Mouse (Mus musculus): Measurements from ENCODE around the gene P3h4. TPM values are rescaled to one million over a fixed set of nuclear protein-coding genes. Genes with fewer than 3 reads are reported as not detected.

Gene P3h4
- polyA plus RNA-seq, 1 experiment from 2014 or later = 17.8 TPM

- H3K4me3 ChIP-seq (ENCODE audit: low read depth, low read length) = no peak overlapping the region
- ATAC-seq (replicated peaks; ENCODE audit: low FRiP score) (no peak), DNase-seq (ENCODE audit: low spot score) (peak; percentile 35)
- no peak overlapping the region for H3K9ac ChIP-seq (ENCODE audit: low read length)
- no peak overlapping the region for H3K4me2 ChIP-seq (ENCODE audit: low read depth, low read length, severe bottlenecking)
- peaks cover 4% of the 10 kb centered on the region; the same call in 1 of the 2 replicates for H3K36me3 ChIP-seq (ENCODE audit: control insufficient read depth, insufficient read depth, low read length)
- no peaks in the 10 kb centered on the region for H3K27me3 ChIP-seq (ENCODE audit: control insufficient read depth, insufficient read depth, low read length)
- H3K4me1 ChIP-seq (replicated peaks; ENCODE audit: control insufficient read depth, insufficient read depth, low read length) = peaks cover 5% of the 10 kb centered on the region; the same call in 1 of the 2 replicates
- 74% methylated on average over 9 of the region's 9 CpGs for WGBS
- no peaks in the 10 kb centered on the region for H3K9me3 ChIP-seq (ENCODE audit: control insufficient read depth, low read length)
- no peak overlapping the region for H3K27ac ChIP-seq (ENCODE audit: low read depth, low read length)
Measured at GRCm38 (mm10) chr11:100435678-100436246, 21.1 kb upstream of the P3h4 start.

GRCm38 (mm10) chr11:100432002-100432401, 17.4 kb upstream of the P3h4 start:
- Histone ChIP-seq H3K4me2 (ENCODE audit: low read depth, low read length, severe bottlenecking) (no peak overlapping the region), H3K36me3 (ENCODE audit: control insufficient read depth, insufficient read depth, low read length) (no peaks in the 10 kb centered on the region; the same call in 1 of the 2 replicates), H3K9ac (ENCODE audit: low read length) (no peak overlapping the region), H3K4me1 (replicated peaks; ENCODE audit: control insufficient read depth, insufficient read depth, low read length) (no peaks in the 10 kb centered on the region), H3K4me3 (ENCODE audit: low read depth, low read length) (no peak overlapping the region), H3K9me3 (ENCODE audit: control insufficient read depth, low read length) (no peaks in the 10 kb centered on the region), H3K27ac (ENCODE audit: low read depth, low read length) (no peak overlapping the region), H3K27me3 (ENCODE audit: control insufficient read depth, insufficient read depth, low read length) (no peaks in the 10 kb centered on the region)
- ATAC-seq (replicated peaks; ENCODE audit: low FRiP score) (no peak), DNase-seq (ENCODE audit: low spot score) (no peak)
- WGBS = 92% methylated on average over 5 of the region's 5 CpGs

- no peak for ATAC-seq (replicated peaks; ENCODE audit: low FRiP score)
- H3K9ac ChIP-seq (ENCODE audit: low read length) = no peak overlapping the region
- H3K36me3 ChIP-seq (ENCODE audit: control insufficient read depth, insufficient read depth, low read length) = no peaks in the 10 kb centered on the region; the same call in 1 of the 2 replicates
- H3K9me3 ChIP-seq (ENCODE audit: control insufficient read depth, low read length) = no peaks in the 10 kb centered on the region
- no peaks in the 10 kb centered on the region for H3K27me3 ChIP-seq (ENCODE audit: control insufficient read depth, insufficient read depth, low read length)
- H3K4me1 ChIP-seq (replicated peaks; ENCODE audit: control insufficient read depth, insufficient read depth, low read length) = no peaks in the 10 kb centered on the region
- H3K4me2 ChIP-seq (ENCODE audit: low read depth, low read length, severe bottlenecking) = no peak overlapping the region
- no peak overlapping the region for H3K4me3 ChIP-seq (ENCODE audit: low read depth, low read length)
- DNase-seq (ENCODE audit: low spot score) = no peak
- H3K27ac ChIP-seq (ENCODE audit: low read depth, low read length) = no peak overlapping the region
- 91% methylated on average over 7 of the region's 7 CpGs for WGBS
Measured at GRCm38 (mm10) chr11:100430052-100430451, 15.4 kb upstream of the P3h4 start.

- DNase-seq (ENCODE audit: low spot score) = no peak
- H3K9me3 ChIP-seq (ENCODE audit: control insufficient read depth, low read length) = no peaks in the 10 kb centered on the region
- H3K4me1 ChIP-seq (replicated peaks; ENCODE audit: control insufficient read depth, insufficient read depth, low read length) = no peaks in the 10 kb centered on the region
- ATAC-seq (replicated peaks; ENCODE audit: low FRiP score) = no peak
- H3K4me2 ChIP-seq (ENCODE audit: low read depth, low read length, severe bottlenecking) = no peak overlapping the region
- no peaks in the 10 kb centered on the region for H3K27me3 ChIP-seq (ENCODE audit: control insufficient read depth, insufficient read depth, low read length)
- H3K9ac ChIP-seq (ENCODE audit: low read length) = no peak overlapping the region
- no peaks in the 10 kb centered on the region; the same call in 1 of the 2 replicates for H3K36me3 ChIP-seq (ENCODE audit: control insufficient read depth, insufficient read depth, low read length)
- WGBS = 84% methylated on average over 9 of the region's 9 CpGs
- H3K4me3 ChIP-seq (ENCODE audit: low read depth, low read length) = no peak overlapping the region
- no peak overlapping the region for H3K27ac ChIP-seq (ENCODE audit: low read depth, low read length)
Measured at GRCm38 (mm10) chr11:100428612-100429199, 14.1 kb upstream of the P3h4 start.

GRCm38 (mm10) chr11:100426820-100427219, 12.2 kb upstream of the P3h4 start:
- Histone ChIP-seq H3K4me3 (ENCODE audit: low read depth, low read length) (no peak overlapping the region), H3K36me3 (ENCODE audit: control insufficient read depth, insufficient read depth, low read length) (no peaks in the 10 kb centered on the region), H3K27ac (ENCODE audit: low read depth, low read length) (no peak overlapping the region), H3K9me3 (ENCODE audit: control insufficient read depth, low read length) (no peaks in the 10 kb centered on the region), H3K27me3 (ENCODE audit: control insufficient read depth, insufficient read depth, low read length) (no peaks in the 10 kb centered on the region), H3K4me2 (ENCODE audit: low read depth, low read length, severe bottlenecking) (no peak overlapping the region), H3K4me1 (replicated peaks; ENCODE audit: control insufficient read depth, insufficient read depth, low read length) (no peaks in the 10 kb centered on the region), H3K9ac (ENCODE audit: low read length) (no peak overlapping the region)
- DNase-seq (ENCODE audit: low spot score) (no peak), ATAC-seq (replicated peaks; ENCODE audit: low FRiP score) (no peak)
- 89% methylated on average over 3 of the region's 3 CpGs for WGBS

- Histone ChIP-seq H3K27ac (ENCODE audit: low read depth, low read length) (no peak overlapping the region), H3K27me3 (ENCODE audit: control insufficient read depth, insufficient read depth, low read length) (no peaks in the 10 kb centered on the region), H3K4me1 (replicated peaks; ENCODE audit: control insufficient read depth, insufficient read depth, low read length) (no peaks in the 10 kb centered on the region), H3K4me3 (ENCODE audit: low read depth, low read length) (no peak overlapping the region), H3K36me3 (ENCODE audit: control insufficient read depth, insufficient read depth, low read length) (no peaks in the 10 kb centered on the region), H3K4me2 (ENCODE audit: low read depth, low read length, severe bottlenecking) (no peak overlapping the region), H3K9ac (ENCODE audit: low read length) (peak overlapping the region; percentile 33; the same call in 1 of the 2 replicates), H3K9me3 (ENCODE audit: control insufficient read depth, low read length) (no peaks in the 10 kb centered on the region)
- DNase-seq (ENCODE audit: low spot score) (peak; percentile 67), ATAC-seq (replicated peaks; ENCODE audit: low FRiP score) (no peak)
- WGBS = 37% methylated on average over 7 of the region's 7 CpGs
Measured at GRCm38 (mm10) chr11:100425851-100426250, 11.2 kb upstream of the P3h4 start.

- ATAC-seq (replicated peaks; ENCODE audit: low FRiP score) (no peak), DNase-seq (ENCODE audit: low spot score) (no peak)
- Histone ChIP-seq H3K27me3 (ENCODE audit: control insufficient read depth, insufficient read depth, low read length) (no peaks in the 10 kb centered on the region), H3K9ac (ENCODE audit: low read length) (no peak overlapping the region; the same call in 1 of the 2 replicates), H3K4me3 (ENCODE audit: low read depth, low read length) (no peak overlapping the region), H3K4me2 (ENCODE audit: low read depth, low read length, severe bottlenecking) (no peak overlapping the region), H3K4me1 (replicated peaks; ENCODE audit: control insufficient read depth, insufficient read depth, low read length) (no peaks in the 10 kb centered on the region), H3K27ac (ENCODE audit: low read depth, low read length) (no peak overlapping the region), H3K36me3 (ENCODE audit: control insufficient read depth, insufficient read depth, low read length) (no peaks in the 10 kb centered on the region), H3K9me3 (ENCODE audit: control insufficient read depth, low read length) (no peaks in the 10 kb centered on the region)
- WGBS = 90% methylated on average over 7 of the region's 7 CpGs
Measured at GRCm38 (mm10) chr11:100423836-100424235, 9.2 kb upstream of the P3h4 start.

GRCm38 (mm10) chr11:100421537-100421936, 6.9 kb upstream of the P3h4 start:
- Histone ChIP-seq H3K4me1 (replicated peaks; ENCODE audit: control insufficient read depth, insufficient read depth, low read length) (no peaks in the 10 kb centered on the region), H3K4me2 (ENCODE audit: low read depth, low read length, severe bottlenecking) (no peak overlapping the region), H3K4me3 (ENCODE audit: low read depth, low read length) (no peak overlapping the region), H3K9ac (ENCODE audit: low read length) (no peak overlapping the region), H3K9me3 (ENCODE audit: control insufficient read depth, low read length) (no peaks in the 10 kb centered on the region), H3K27ac (ENCODE audit: low read depth, low read length) (no peak overlapping the region), H3K27me3 (ENCODE audit: control insufficient read depth, insufficient read depth, low read length) (no peaks in the 10 kb centered on the region), H3K36me3 (ENCODE audit: control insufficient read depth, insufficient read depth, low read length) (no peaks in the 10 kb centered on the region)
- DNase-seq (ENCODE audit: low spot score) (no peak), ATAC-seq (replicated peaks; ENCODE audit: low FRiP score) (no peak)
- WGBS = 70% methylated on average over 8 of the region's 8 CpGs
